Mouse (Mus musculus) left cerebral cortex, adult 8-10 months (tissue): ENCODE data around the gene Zfp128. TPM values are rescaled to one million over a fixed set of nuclear protein-coding genes. Genes with fewer than 3 reads are reported as not detected.
A peak's percentile ranks its signal among the peaks of the same experiment; 100 is the strongest.
"Not testable (repeated sequence)": the region's sequence is repeated elsewhere in the genome, so short reads cannot be mapped to it uniquely, and the experiment has no call there.

ENCODE experiments used
- DNase-seq, 2 experiments: peaks; one replicate each; pipeline ENCODE4 v3.0.0; 2022; ENCODE audit warnings: low spot score in 2 of 2
- total RNA-seq, 4 experiments: library from RNA; stranded (reverse); gene quantifications; 2 replicates each; pipeline ENCODE4 v1.2.4; 2022

Zfp128 gene
- 1 to 10 TPM; 7.2 to 8.7 (median 7.8) TPM for total RNA-seq

- peak; percentile 84 to 97 for DNase-seq
Observed at GRCm38 (mm10) chr7:12880911-12881660, at the start of gene Zfp128. Gene Zfp128 (plus strand): TSS chr7:12881177.

GRCm38 (mm10) chr7:12834162-12835120 is 46.5 kb upstream of the Zfp128 start, which contains the start of gene Zfp110:
Gene Zfp110 (plus strand): TSS chr7:12834761.
- peak; percentile 65 to 80 for DNase-seq

GRCm38 (mm10) chr7:12835193-12835671 is 45.7 kb upstream of the Zfp128 start:
- no peak for DNase-seq

- no peak for DNase-seq
Observed at GRCm38 (mm10) chr7:12835779-12836178, 45.2 kb upstream of the Zfp128 start.

GRCm38 (mm10) chr7:12874301-12874700 is 6.7 kb upstream of the Zfp128 start:
- no peak for DNase-seq

GRCm38 (mm10) chr7:12880036-12880435 is 941 bp upstream of the Zfp128 start:
- DNase-seq = no peak

- DNase-seq = not testable (repeated sequence)
Observed at GRCm38 (mm10) chr7:12880497-12880896, 480 bp upstream of the Zfp128 start.

- no peak for DNase-seq
Observed at GRCm38 (mm10) chr7:12886563-12887266, 5.7 kb downstream of the Zfp128 start.

- DNase-seq = no peak
Observed at GRCm38 (mm10) chr7:12887585-12887984, 6.6 kb downstream of the Zfp128 start.

GRCm38 (mm10) chr7:12890928-12891327 is 10.0 kb downstream of the Zfp128 start:
- DNase-seq = no peak

- no peak for DNase-seq
Observed at GRCm38 (mm10) chr7:12891334-12891733, 10.4 kb downstream of the Zfp128 start.

- peak; percentile 88 to 97 for DNase-seq
Observed at GRCm38 (mm10) chr7:12897655-12898410, 16.9 kb downstream of the Zfp128 start, which contains the start of gene Zscan22. Gene Zscan22 (plus strand): TSS chr7:12897815.

GRCm38 (mm10) chr7:12901517-12901916 is 20.5 kb downstream of the Zfp128 start:
- no peak for DNase-seq

GRCm38 (mm10) chr7:12903623-12904022 is 22.6 kb downstream of the Zfp128 start:
- no peak for DNase-seq

- no peak for DNase-seq
Observed at GRCm38 (mm10) chr7:12905146-12905545, 24.2 kb downstream of the Zfp128 start.

- DNase-seq = peak; percentile 47 to 63
Observed at GRCm38 (mm10) chr7:12909498-12909962, 28.6 kb downstream of the Zfp128 start.

GRCm38 (mm10) chr7:12910181-12910668 is 29.2 kb downstream of the Zfp128 start:
- peak; percentile 46 to 66 for DNase-seq

- DNase-seq = no peak
Observed at GRCm38 (mm10) chr7:12913556-12913955, 32.6 kb downstream of the Zfp128 start.

GRCm38 (mm10) chr7:12920495-12920894 is 39.5 kb downstream of the Zfp128 start:
- DNase-seq = not testable (repeated sequence)

- DNase-seq = no peak
Observed at GRCm38 (mm10) chr7:12921318-12921704, 40.3 kb downstream of the Zfp128 start.
